Comparison of ENCODE assay signal across 23 mouse cellular contexts in the genomic region with DNA sequence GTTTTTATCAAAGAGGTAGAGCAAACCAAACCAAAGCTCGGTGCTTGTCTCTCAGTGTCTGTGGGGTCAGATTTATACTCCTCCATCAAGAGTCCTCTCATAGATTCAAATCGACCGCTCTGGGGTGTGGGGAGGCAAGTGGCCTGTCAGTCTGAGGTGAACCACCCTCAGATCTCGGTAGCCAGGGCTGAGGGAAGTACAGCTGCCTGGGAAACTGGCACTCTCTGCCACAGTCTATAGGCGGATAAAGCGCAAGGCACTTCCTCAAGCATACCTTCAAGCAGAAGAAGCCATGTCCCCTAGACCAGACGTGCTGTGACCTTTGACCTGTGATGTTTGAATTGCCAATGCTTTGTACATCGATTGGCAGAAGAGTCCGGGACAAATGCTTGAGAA. TPM values are rescaled to one million over a fixed set of nuclear protein-coding genes. Genes with fewer than 3 reads are reported as not detected.
"Had no signal": no experiment of that assay in that cellular context is flagged by ENCODE, and none has a peak within 500 bp of the region (broad histone marks: within the 10 kb centered on the region; RNA-seq: fewer than 3 reads in every experiment).

No protein-coding gene starts in this region.

- H3K4me1 ChIP-seq: liver, embryonic 15.5 days; midbrain, embryonic 13.5 days; neural tube, embryonic 13.5 days had no signal

- H3K4me3 ChIP-seq: limb, embryonic 10.5 days; limb, embryonic 13.5 days; liver, embryonic 12.5 days; liver, embryonic 15.5 days; megakaryocyte, embryonic 14.5 days; midbrain, embryonic 10.5 days; midbrain, embryonic 13.5 days; myocyte; neural tube, embryonic 13.5 days; stomach, embryonic 15.5 days had no signal

- H3K36me3 ChIP-seq: limb, embryonic 10.5 days; limb, embryonic 13.5 days; liver, embryonic 12.5 days; liver, embryonic 15.5 days; midbrain, embryonic 10.5 days; midbrain, embryonic 13.5 days; neural tube, embryonic 13.5 days; stomach, embryonic 15.5 days had no signal

- H3K9me3 ChIP-seq: limb, embryonic 10.5 days; limb, embryonic 13.5 days; liver, embryonic 12.5 days; liver, embryonic 15.5 days; midbrain, embryonic 10.5 days; midbrain, embryonic 13.5 days; neural tube, embryonic 13.5 days; stomach, embryonic 15.5 days had no signal

- H3K27ac ChIP-seq: limb, embryonic 10.5 days; limb, embryonic 13.5 days; liver, embryonic 12.5 days; liver, embryonic 15.5 days; midbrain, embryonic 10.5 days; midbrain, embryonic 13.5 days; neural tube, embryonic 13.5 days; stomach, embryonic 15.5 days had no signal

- ATAC-seq: liver, embryonic 12.5 days; midbrain, embryonic 13.5 days; midbrain, embryonic 16.5 days had no signal

- DNase-seq: kidney, adult 9 months; kidney, postnatal 14 days; liver; lung, adult 2 months; lung, postnatal 14 days; lung, postnatal 4 days; retina, postnatal 1 day; right cerebral cortex, postnatal 25 days; spleen, adult 18-20 months; thymus, adult 18-20 months had no signal

- H3K9ac ChIP-seq: limb, embryonic 13.5 days; liver, embryonic 12.5 days; liver, embryonic 15.5 days; stomach, embryonic 15.5 days had no signal

- H3K4me2 ChIP-seq: limb, embryonic 13.5 days; liver, embryonic 12.5 days; liver, embryonic 15.5 days; midbrain, embryonic 13.5 days; neural tube, embryonic 13.5 days; stomach, embryonic 15.5 days had no signal

- H3K27me3 ChIP-seq: limb, embryonic 13.5 days; liver, embryonic 15.5 days; midbrain, embryonic 13.5 days; neural tube, embryonic 13.5 days; stomach, embryonic 15.5 days had no signal

RNA-seq across cellular contexts. Expression of gene Misp, which starts 12.0 kb away (rescaled TPM):
- total RNA-seq: monocyte, adult 5-6 weeks had no signal
- polyA plus RNA-seq: limb, embryonic 10.5 days had no signal

RNA-seq across cellular contexts. Expression of gene Prtn3, which starts 41.5 kb away (rescaled TPM):
- total RNA-seq: monocyte, adult 5-6 weeks; neutrophil, adult 5-6 weeks had no signal
